ENCODE assay signal across 10 mouse cellular contexts in the genomic region with DNA sequence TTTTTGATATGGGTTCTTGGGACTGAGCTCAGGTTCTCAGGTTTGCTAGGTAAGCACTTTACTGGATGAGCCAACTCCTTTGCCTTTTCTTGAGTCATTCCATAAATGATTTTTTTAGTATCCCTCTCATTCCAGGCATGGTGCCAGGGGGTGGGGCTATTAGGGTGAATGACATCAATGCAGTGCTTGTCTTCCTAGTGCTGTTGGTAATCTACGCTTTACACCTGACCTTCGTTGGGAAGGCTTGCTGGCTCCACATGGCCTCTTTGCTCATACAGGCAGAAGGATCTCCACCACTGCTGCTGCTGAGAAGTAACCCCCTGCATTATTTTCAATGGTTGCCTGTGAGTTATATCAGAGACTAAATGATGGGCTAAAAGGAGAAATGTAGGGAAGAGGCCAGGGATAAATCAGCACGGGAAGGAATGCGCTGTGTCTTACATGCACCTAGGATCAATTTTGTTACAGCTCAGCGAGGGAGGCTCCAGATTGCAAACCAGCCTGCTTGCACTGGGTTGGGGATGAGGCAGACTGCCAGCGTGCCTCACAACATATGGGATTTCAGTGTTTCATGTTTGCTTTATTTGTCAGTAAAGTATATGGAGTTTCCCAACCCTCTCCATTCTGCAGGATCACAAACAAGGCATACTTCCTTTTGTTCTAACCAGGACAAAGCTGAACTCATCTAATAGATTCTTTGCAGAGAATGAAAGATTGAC.
DNase-seq lines count a peak whose midpoint lies in the region; ATAC-seq lines count a peak whose summit lies in the region.
"Had no signal": no experiment of that assay in that cellular context is flagged by ENCODE, and none has a peak within 500 bp of the region (broad histone marks: within the 10 kb centered on the region; RNA-seq: fewer than 3 reads in every experiment).

No protein-coding gene starts in this region.

- no peak overlapping the region for H3K4me2 ChIP-seq in liver, embryonic 12.5 days
- H3K4me2 ChIP-seq in forebrain, embryonic 16.5 days (ENCODE audit: low read length), result no peak overlapping the region
- H3K4me2 ChIP-seq: liver, embryonic 13.5 days had no signal

- H3K4me1 ChIP-seq in liver, embryonic 12.5 days, result no peaks in the 10 kb centered on the region
- peaks cover 18% of the 10 kb centered on the region for H3K4me1 ChIP-seq in forebrain, embryonic 16.5 days (replicated peaks; ENCODE audit: control insufficient read depth, insufficient read depth, low read length)
- H3K4me1 ChIP-seq: liver, embryonic 13.5 days had no signal

- DNase-seq in liver, result peak; percentile 3
- peak; percentile 75 to 79 for DNase-seq in layer of hippocampus, postnatal 36 days
- peak; percentile 74 for DNase-seq in right cerebral cortex, postnatal 14 days
- no peak for DNase-seq in ovary, adult 18-20 months (ENCODE audit: low spot score)
- DNase-seq in thymus, postnatal 14 days, result no peak
- DNase-seq: liver, embryonic 13.5 days had no signal

- WGBS in liver, embryonic 12.5 days (ENCODE audit: insufficient replicate concordance), result 78% methylated on average over 6 of the region's 6 CpGs
- 56% methylated on average over 6 of the region's 6 CpGs for WGBS in forebrain, embryonic 16.5 days

- no peaks in the 10 kb centered on the region for H3K9me3 ChIP-seq in liver, embryonic 12.5 days (replicated peaks)
- H3K9me3 ChIP-seq in forebrain, embryonic 16.5 days (ENCODE audit: control insufficient read depth, low read length), result no peaks in the 10 kb centered on the region
- H3K9me3 ChIP-seq: liver, embryonic 13.5 days had no signal

- no peaks in the 10 kb centered on the region for H3K36me3 ChIP-seq in liver, embryonic 12.5 days
- H3K36me3 ChIP-seq in forebrain, embryonic 16.5 days (ENCODE audit: control insufficient read depth, insufficient read depth), result no peaks in the 10 kb centered on the region
- H3K36me3 ChIP-seq: liver, embryonic 13.5 days had no signal

- no peak overlapping the region for H3K9ac ChIP-seq in liver, embryonic 12.5 days
- H3K9ac ChIP-seq in forebrain, embryonic 16.5 days (replicated peaks; ENCODE audit: low read depth, low read length), result no peak overlapping the region
- H3K9ac ChIP-seq: liver, embryonic 13.5 days had no signal

- no peak overlapping the region for H3K27ac ChIP-seq in liver, embryonic 12.5 days
- H3K27ac ChIP-seq in forebrain, embryonic 16.5 days (ENCODE audit: low read length), result peak overlapping the region; percentile 84
- H3K27ac ChIP-seq: liver, embryonic 13.5 days had no signal

- no peak for ATAC-seq in liver, embryonic 12.5 days
- ATAC-seq in forebrain, embryonic 16.5 days, result peak; percentile 86
- no peak for ATAC-seq in cerebellum, adult (ENCODE audit: insufficient number of reproducible peaks, low FRiP score, low TSS enrichment)

- H3K27me3 ChIP-seq in liver, embryonic 12.5 days (replicated peaks), result no peaks in the 10 kb centered on the region
- H3K27me3 ChIP-seq in forebrain, embryonic 16.5 days (replicated peaks; ENCODE audit: control insufficient read depth, insufficient read depth, low read length), result no peaks in the 10 kb centered on the region
- H3K27me3 ChIP-seq: liver, embryonic 13.5 days had no signal

- H3K4me3 ChIP-seq in liver, embryonic 12.5 days, result no peak overlapping the region
- no peak overlapping the region for H3K4me3 ChIP-seq in forebrain, embryonic 16.5 days (replicated peaks; ENCODE audit: low read length)
- H3K4me3 ChIP-seq: erythroblast, embryonic 14.5 days; liver, embryonic 13.5 days had no signal

Comparison
In these comparisons a context has a peak if more than half of its experiments do, and no peak if none do; other contexts are left out.
1. DNase-seq: peak in liver (single experiment), layer of hippocampus, postnatal 36 days (2 of 2) and right cerebral cortex, postnatal 14 days (single experiment); none in ovary, adult 18-20 months (single experiment) and thymus, postnatal 14 days (single experiment).